Mouse (Mus musculus) thymus, adult 2 months (tissue): ENCODE results near the gene Lnpep.

Experiments used
- CTCF ChIP-seq: fragments of 200-500 bp; IDR thresholded peaks from 2 replicates; pipeline ENCODE4 v1.5.1; 2012; ENCODE audit warnings: mild to moderate bottlenecking, control low read depth, low read length, moderate library complexity, borderline replicate concordance; ENCODE audit not compliant: control insufficient read depth, poor library complexity, insufficient read depth; ENCODE audit errors: extremely low read depth
- POLR2A ChIP-seq: fragments of 200-500 bp; IDR thresholded peaks from 2 replicates; pipeline ENCODE4 v1.6.1; 2012; ENCODE audit warnings: mild to moderate bottlenecking, low read length, control low read depth, moderate library complexity; ENCODE audit not compliant: control insufficient read depth, poor library complexity, insufficient read depth; ENCODE audit errors: extremely low read depth

DNA sequence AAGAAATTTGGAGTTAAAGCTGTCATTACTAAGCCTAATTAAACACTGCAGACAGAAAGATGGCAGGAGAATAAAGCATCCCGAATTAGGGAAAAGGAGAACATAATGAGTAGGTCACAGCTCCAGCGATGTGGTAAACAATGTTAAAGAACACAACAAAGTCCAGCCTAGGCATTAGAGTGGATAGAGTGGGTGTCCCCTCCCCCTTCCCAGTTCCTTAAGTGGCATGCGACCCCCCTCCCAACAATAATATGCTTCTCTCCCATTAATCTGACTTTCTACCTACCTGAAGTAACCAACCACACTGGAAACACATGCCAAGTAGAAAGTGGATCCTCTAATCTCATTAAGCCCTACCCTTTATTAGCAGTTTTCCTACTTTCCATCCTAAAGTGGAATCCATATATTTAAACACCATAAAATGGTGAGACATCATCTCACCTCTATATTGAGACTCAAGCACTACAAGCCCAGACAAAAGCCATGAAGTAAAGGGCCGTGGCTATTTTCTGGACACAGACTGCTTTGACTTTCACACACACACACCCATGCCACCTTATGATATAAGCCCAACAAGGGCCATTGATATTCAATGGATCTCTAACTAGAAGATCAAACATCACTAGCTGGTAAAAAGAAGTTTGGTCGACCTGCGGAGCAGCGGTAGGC, 1.5 kb downstream of the Lnpep start:
- TF ChIP-seq CTCF (no peak), POLR2A (no peak)
